Mouse (Mus musculus) liver, embryonic 15.5 days (tissue): ENCODE measurements around the gene Krtap5-3. TPM values are rescaled to one million over a fixed set of nuclear protein-coding genes. Genes with fewer than 3 reads are reported as not detected.

Experiments used
- polyA plus RNA-seq: library from polyadenylated mRNA; unstranded; fragments of >200 nt; fragmentation: Nextera tagmentation; extraction: Ambion mirVana; gene quantifications from 2 replicates; pipeline ENCODE4 v1.2.1, GENCODE M21; 2015

Krtap5-3 gene
- polyA plus RNA-seq, 1 experiment from 2014 or later: not detected

Other genes with a start within 250 kb of the Krtap5-3 start
- 66.1 and 70.2 TPM in 2 replicates for gene Mob2, start 140.3 kb upstream of the Krtap5-3 start, polyA plus RNA-seq
- 4.3 and 4.4 TPM in 2 replicates for gene Dusp8, start 105.5 kb upstream of the Krtap5-3 start, polyA plus RNA-seq
- not detected in 2 replicates for gene Gm45618, start 80.6 kb upstream of the Krtap5-3 start, polyA plus RNA-seq
- gene Gm39115, start 65.3 kb upstream of the Krtap5-3 start, polyA plus RNA-seq: not detected in 2 replicates
- not detected in 2 replicates for gene Gm45337, start 56.8 kb upstream of the Krtap5-3 start, polyA plus RNA-seq
- gene Gm29735, start 44.3 kb upstream of the Krtap5-3 start, polyA plus RNA-seq: not detected in 2 replicates
- gene Gm4553, start 35.6 kb upstream of the Krtap5-3 start, polyA plus RNA-seq: not detected in 2 replicates
- not detected in 2 replicates for gene Krtap5-2, start 25.4 kb upstream of the Krtap5-3 start, polyA plus RNA-seq
- not detected in 2 replicates for gene Gm10153, start 11.0 kb upstream of the Krtap5-3 start, polyA plus RNA-seq
- gene Gm7579, start 10.5 kb downstream of the Krtap5-3 start, polyA plus RNA-seq: not detected in 2 replicates
- not detected in 2 replicates for gene Krtap5-5, start 28.6 kb downstream of the Krtap5-3 start, polyA plus RNA-seq
- gene Gm40460, start 39.7 kb downstream of the Krtap5-3 start, polyA plus RNA-seq: not detected in 2 replicates
- not detected in 2 replicates for gene Gm2431, start 57.0 kb downstream of the Krtap5-3 start, polyA plus RNA-seq
- not detected in 2 replicates for gene Gm4559, start 73.0 kb downstream of the Krtap5-3 start, polyA plus RNA-seq
- not detected in 2 replicates for gene Krtap5-1, start 95.8 kb downstream of the Krtap5-3 start, polyA plus RNA-seq
- not detected in 2 replicates for gene Krtap5-4, start 102.2 kb downstream of the Krtap5-3 start, polyA plus RNA-seq
- gene Ifitm10, start 172.4 kb downstream of the Krtap5-3 start, polyA plus RNA-seq: 1.9 and 2.1 TPM in 2 replicates
- 0.54 and 0.78 TPM in 2 replicates for gene Gm49369, start 181.3 kb downstream of the Krtap5-3 start, polyA plus RNA-seq
- 377 and 446 TPM in 2 replicates for gene Ctsd, start 186.7 kb downstream of the Krtap5-3 start, polyA plus RNA-seq
- 0.13 TPM in 1 of 2 replicates, not detected in the other for gene Syt8, start 233.5 kb downstream of the Krtap5-3 start, polyA plus RNA-seq
- gene Tnni2, start 240.4 kb downstream of the Krtap5-3 start, polyA plus RNA-seq: 17.6 and 29.3 TPM in 2 replicates